Mouse (Mus musculus): ENCODE results near the gene Bcl2. TPM values are rescaled to one million over a fixed set of nuclear protein-coding genes. Genes with fewer than 3 reads are reported as not detected.
"Not testable (repeated sequence)": the region's sequence is repeated elsewhere in the genome, so short reads cannot be mapped to it uniquely, and the experiment has no call there.

Gene Bcl2
- polyA plus RNA-seq, 1 experiment from 2014 or later: 18.1 TPM

GRCm38 (mm10) chr1:106540130-106540529 is 173.9 kb downstream of the Bcl2 start:
- Histone ChIP-seq H3K4me2 (replicated peaks) (no peak overlapping the region), H3K9me3 (no peaks in the 10 kb centered on the region), H3K27me3 (no peaks in the 10 kb centered on the region), H3K4me3 (no peak overlapping the region), H3K4me1 (no peaks in the 10 kb centered on the region; the same call in 1 of the 2 replicates), H3K36me3 (no peaks in the 10 kb centered on the region), H3K27ac (no peak overlapping the region), H3K9ac (no peak overlapping the region)
- WGBS: 74% methylated on average over 3 of the region's 3 CpGs
- ATAC-seq (ENCODE audit: insufficient number of reproducible peaks, insufficient read depth, low FRiP score, low TSS enrichment): no peak

GRCm38 (mm10) chr1:106539029-106539428 is 175.0 kb downstream of the Bcl2 start:
- H3K4me3 ChIP-seq: no peak overlapping the region
- H3K27me3 ChIP-seq: no peaks in the 10 kb centered on the region
- no peaks in the 10 kb centered on the region for H3K36me3 ChIP-seq
- H3K4me2 ChIP-seq (replicated peaks): no peak overlapping the region
- no peaks in the 10 kb centered on the region for H3K4me1 ChIP-seq
- H3K9me3 ChIP-seq: no peaks in the 10 kb centered on the region
- H3K9ac ChIP-seq: no peak overlapping the region
- ATAC-seq (ENCODE audit: insufficient number of reproducible peaks, insufficient read depth, low FRiP score, low TSS enrichment): no peak
- WGBS: 76% methylated on average over 1 of the region's 1 CpGs
- no peak overlapping the region for H3K27ac ChIP-seq

GRCm38 (mm10) chr1:106534835-106535234 is 179.2 kb downstream of the Bcl2 start:
- not testable (repeated sequence) for H3K4me1 ChIP-seq

GRCm38 (mm10) chr1:106529570-106529969 is 184.5 kb downstream of the Bcl2 start:
- Histone ChIP-seq H3K4me1 (no peaks in the 10 kb centered on the region), H3K4me3 (no peak overlapping the region), H3K9me3 (no peaks in the 10 kb centered on the region), H3K9ac (no peak overlapping the region), H3K27me3 (no peaks in the 10 kb centered on the region), H3K36me3 (no peaks in the 10 kb centered on the region), H3K4me2 (replicated peaks) (no peak overlapping the region), H3K27ac (no peak overlapping the region)
- 87% methylated on average over 9 of the region's 9 CpGs for WGBS
- no peak for ATAC-seq (ENCODE audit: insufficient number of reproducible peaks, insufficient read depth, low FRiP score, low TSS enrichment)

More at GRCm38 (mm10) chr1:106534835-106535234, 179.2 kb downstream of the Bcl2 start:
- not testable (repeated sequence) for H3K27me3 ChIP-seq; H3K36me3 ChIP-seq; H3K4me2 ChIP-seq (replicated peaks); H3K27ac ChIP-seq; H3K9me3 ChIP-seq; H3K4me3 ChIP-seq; ATAC-seq (ENCODE audit: insufficient number of reproducible peaks, insufficient read depth, low FRiP score, low TSS enrichment); H3K9ac ChIP-seq
- WGBS: 86% methylated on average over 3 of the region's 3 CpGs

GRCm38 (mm10) chr1:106527537-106527936 is 186.5 kb downstream of the Bcl2 start:
- no peak for ATAC-seq (ENCODE audit: insufficient number of reproducible peaks, insufficient read depth, low FRiP score, low TSS enrichment)
- 0 out of 2 replicates have a peak, but pooled peaks cover 8% of the 10 kb centered on the region for H3K4me1 ChIP-seq
- no peak overlapping the region for H3K9ac ChIP-seq
- no peak overlapping the region for H3K4me2 ChIP-seq (replicated peaks)
- H3K9me3 ChIP-seq: no peaks in the 10 kb centered on the region
- WGBS: 68% methylated on average over 1 of the region's 1 CpGs
- H3K27ac ChIP-seq: no peak overlapping the region
- H3K36me3 ChIP-seq: no peaks in the 10 kb centered on the region
- no peak overlapping the region for H3K4me3 ChIP-seq
- no peaks in the 10 kb centered on the region for H3K27me3 ChIP-seq

- no peak overlapping the region for H3K27ac ChIP-seq
- WGBS: 88% methylated on average over 7 of the region's 7 CpGs
- no peak for ATAC-seq (ENCODE audit: insufficient number of reproducible peaks, insufficient read depth, low FRiP score, low TSS enrichment)
- no peak overlapping the region for H3K4me3 ChIP-seq
- H3K9ac ChIP-seq: no peak overlapping the region
- 0 out of 2 replicates have a peak, but pooled peaks cover 8% of the 10 kb centered on the region for H3K4me1 ChIP-seq
- H3K27me3 ChIP-seq: no peaks in the 10 kb centered on the region
- no peaks in the 10 kb centered on the region for H3K36me3 ChIP-seq
- H3K4me2 ChIP-seq (replicated peaks): no peak overlapping the region
- H3K9me3 ChIP-seq: no peaks in the 10 kb centered on the region
Observed at GRCm38 (mm10) chr1:106526751-106527150, 187.3 kb downstream of the Bcl2 start.

GRCm38 (mm10) chr1:106526112-106526511 is 188.0 kb downstream of the Bcl2 start:
- Histone ChIP-seq H3K9me3 (no peaks in the 10 kb centered on the region), H3K36me3 (no peaks in the 10 kb centered on the region), H3K27ac (no peak overlapping the region), H3K27me3 (no peaks in the 10 kb centered on the region), H3K4me3 (no peak overlapping the region), H3K4me1 (0 out of 2 replicates have a peak, but pooled peaks cover 8% of the 10 kb centered on the region), H3K9ac (no peak overlapping the region), H3K4me2 (replicated peaks) (no peak overlapping the region)
- 77% methylated on average over 3 of the region's 3 CpGs for WGBS
- no peak for ATAC-seq (ENCODE audit: insufficient number of reproducible peaks, insufficient read depth, low FRiP score, low TSS enrichment)

- no peak overlapping the region for H3K4me2 ChIP-seq (replicated peaks)
- no peaks in the 10 kb centered on the region for H3K27me3 ChIP-seq
- 0 out of 2 replicates have a peak, but pooled peaks cover 8% of the 10 kb centered on the region for H3K4me1 ChIP-seq
- no peak overlapping the region for H3K4me3 ChIP-seq
- no peak for ATAC-seq (ENCODE audit: insufficient number of reproducible peaks, insufficient read depth, low FRiP score, low TSS enrichment)
- no peak overlapping the region for H3K9ac ChIP-seq
- WGBS: 77% methylated on average over 6 of the region's 6 CpGs
- H3K9me3 ChIP-seq: no peaks in the 10 kb centered on the region
- no peaks in the 10 kb centered on the region for H3K36me3 ChIP-seq
- H3K27ac ChIP-seq: no peak overlapping the region
Observed at GRCm38 (mm10) chr1:106523741-106524140, 190.3 kb downstream of the Bcl2 start.

GRCm38 (mm10) chr1:106523009-106523408 is 191.1 kb downstream of the Bcl2 start:
- H3K27ac ChIP-seq: no peak overlapping the region
- H3K4me1 ChIP-seq: 0 out of 2 replicates have a peak, but pooled peaks cover 8% of the 10 kb centered on the region
- H3K9ac ChIP-seq: no peak overlapping the region
- H3K4me3 ChIP-seq: no peak overlapping the region
- H3K4me2 ChIP-seq (replicated peaks): no peak overlapping the region
- no peaks in the 10 kb centered on the region for H3K27me3 ChIP-seq
- WGBS: 62% methylated on average over 5 of the region's 5 CpGs
- H3K36me3 ChIP-seq: no peaks in the 10 kb centered on the region
- no peak for ATAC-seq (ENCODE audit: insufficient number of reproducible peaks, insufficient read depth, low FRiP score, low TSS enrichment)
- H3K9me3 ChIP-seq: no peaks in the 10 kb centered on the region

GRCm38 (mm10) chr1:106517591-106518177 is 196.4 kb downstream of the Bcl2 start:
- Histone ChIP-seq H3K9me3 (no peaks in the 10 kb centered on the region), H3K27ac (no peak overlapping the region)
- 89% methylated on average over 6 of the region's 6 CpGs for WGBS

GRCm38 (mm10) chr1:106517099-106517498 is 197.0 kb downstream of the Bcl2 start:
- Histone ChIP-seq H3K4me1 (no peaks in the 10 kb centered on the region), H3K9me3 (no peaks in the 10 kb centered on the region), H3K4me3 (no peak overlapping the region), H3K27me3 (no peaks in the 10 kb centered on the region), H3K36me3 (no peaks in the 10 kb centered on the region), H3K27ac (no peak overlapping the region), H3K4me2 (replicated peaks) (no peak overlapping the region), H3K9ac (no peak overlapping the region)
- no peak for ATAC-seq (ENCODE audit: insufficient number of reproducible peaks, insufficient read depth, low FRiP score, low TSS enrichment)
- 100% methylated on average over 1 of the region's 1 CpGs for WGBS

More at GRCm38 (mm10) chr1:106517591-106518177, 196.4 kb downstream of the Bcl2 start:
- Histone ChIP-seq H3K4me2 (replicated peaks) (no peak overlapping the region), H3K4me3 (no peak overlapping the region), H3K36me3 (no peaks in the 10 kb centered on the region), H3K27me3 (no peaks in the 10 kb centered on the region), H3K9ac (no peak overlapping the region), H3K4me1 (no peaks in the 10 kb centered on the region)
- no peak for ATAC-seq (ENCODE audit: insufficient number of reproducible peaks, insufficient read depth, low FRiP score, low TSS enrichment)

- Histone ChIP-seq H3K4me3 (no peak overlapping the region), H3K27me3 (no peaks in the 10 kb centered on the region), H3K4me2 (replicated peaks) (no peak overlapping the region), H3K27ac (no peak overlapping the region), H3K4me1 (no peaks in the 10 kb centered on the region), H3K9me3 (no peaks in the 10 kb centered on the region), H3K9ac (no peak overlapping the region), H3K36me3 (no peaks in the 10 kb centered on the region)
- no peak for ATAC-seq (ENCODE audit: insufficient number of reproducible peaks, insufficient read depth, low FRiP score, low TSS enrichment)
- WGBS: 87% methylated on average over 6 of the region's 6 CpGs
Observed at GRCm38 (mm10) chr1:106515611-106516010, 198.5 kb downstream of the Bcl2 start.

Measured in embryonic facial prominence, embryonic 12.5 days (tissue).